In the genomic region with DNA sequence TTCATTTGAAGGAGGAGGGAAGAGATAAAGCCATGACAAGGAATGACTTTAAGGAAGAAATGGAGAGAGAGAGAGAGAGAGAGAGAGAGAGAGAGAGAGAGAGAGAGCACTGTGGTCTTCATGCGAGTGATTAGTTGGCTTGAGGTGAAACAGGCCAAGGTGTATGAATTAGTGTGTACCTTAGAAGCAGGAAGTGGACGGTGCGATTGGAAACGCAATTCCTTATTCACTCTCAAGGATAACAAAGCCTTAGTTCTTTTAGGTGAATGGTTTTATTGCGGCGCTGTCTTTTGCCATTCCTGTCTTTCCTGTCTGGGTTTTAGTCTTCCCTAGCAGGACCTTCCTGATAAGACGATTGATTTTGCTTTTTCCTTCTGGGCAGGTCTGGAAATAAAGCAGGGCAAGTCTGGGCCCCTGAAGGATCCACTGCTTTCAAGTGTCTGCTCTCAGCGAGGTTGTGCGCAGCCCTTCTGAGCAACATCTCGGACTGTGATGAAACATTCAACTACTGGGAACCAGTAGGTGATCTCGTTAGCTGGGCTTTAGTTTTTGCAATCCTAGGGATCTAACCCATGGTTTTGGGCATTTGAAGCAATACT, we compare ENCODE assay signal across 8 mouse cellular contexts. TPM values are rescaled to one million over a fixed set of nuclear protein-coding genes. Genes with fewer than 3 reads are reported as not detected.
DNase-seq lines count a peak whose midpoint lies in the region; ATAC-seq and TF ChIP-seq lines count a peak whose summit lies in the region.

No protein-coding gene starts in this region.

- H3K4me1 ChIP-seq in embryonic facial prominence, embryonic 13.5 days = peaks cover 19% of the 10 kb centered on the region
- peaks cover 8% of the 10 kb centered on the region for H3K4me1 ChIP-seq in intestine, embryonic 16.5 days (ENCODE audit: control insufficient read depth, insufficient read depth, low read length)
- H3K4me1 ChIP-seq in neural tube, embryonic 13.5 days (replicated peaks) = peaks cover 29% of the 10 kb centered on the region

- no peak for DNase-seq in left cerebral cortex, adult 2 months (ENCODE audit: extremely low spot score in 1 of 2, low spot score in 2 of 2)
- no peak for DNase-seq in left cerebral cortex, postnatal 36 days (ENCODE audit: low spot score in 2 of 2)
- no peak for DNase-seq in gastrocnemius, postnatal 25 days
- DNase-seq in layer of hippocampus, adult 9-10 months (ENCODE audit: low spot score) = no peak
- no peak for DNase-seq in thymus, postnatal 36 days

- intact Hi-C loops in left cerebral cortex, adult 2 months (cut with DNase I) = no loop called here
- intact Hi-C loops in left cerebral cortex, postnatal 36 days (cut with DNase I) = no loop called here

- no peak for TF ChIP-seq CTCF in left cerebral cortex, adult 2 months (IDR thresholded peaks at IDR 0.05)

- peak overlapping the region; percentile 76 for H3K4me2 ChIP-seq in embryonic facial prominence, embryonic 13.5 days
- peak overlapping the region; percentile 86 for H3K4me2 ChIP-seq in intestine, embryonic 16.5 days (ENCODE audit: low read depth, low read length)
- H3K4me2 ChIP-seq in neural tube, embryonic 13.5 days = peak overlapping the region; percentile 85

- peaks cover 34% of the 10 kb centered on the region for H3K36me3 ChIP-seq in embryonic facial prominence, embryonic 13.5 days
- H3K36me3 ChIP-seq in intestine, embryonic 16.5 days (ENCODE audit: control insufficient read depth, insufficient read depth, low read length) = peaks cover 4% of the 10 kb centered on the region; the same call in 1 of the 2 replicates
- peaks cover 40% of the 10 kb centered on the region for H3K36me3 ChIP-seq in neural tube, embryonic 13.5 days

- H3K9me3 ChIP-seq in embryonic facial prominence, embryonic 13.5 days = no peaks in the 10 kb centered on the region
- H3K9me3 ChIP-seq in intestine, embryonic 16.5 days (ENCODE audit: control insufficient read depth, low read length) = no peaks in the 10 kb centered on the region
- no peaks in the 10 kb centered on the region for H3K9me3 ChIP-seq in neural tube, embryonic 13.5 days

- WGBS in embryonic facial prominence, embryonic 13.5 days = 63% methylated on average over 11 of the region's 11 CpGs
- WGBS in intestine, embryonic 16.5 days = 42% methylated on average over 11 of the region's 11 CpGs
- WGBS in neural tube, embryonic 13.5 days = 60% methylated on average over 11 of the region's 11 CpGs

- H3K9ac ChIP-seq in embryonic facial prominence, embryonic 13.5 days = peak overlapping the region; percentile 94
- peak overlapping the region; percentile 91 for H3K9ac ChIP-seq in intestine, embryonic 16.5 days (ENCODE audit: low read depth, low read length)
- peak overlapping the region; percentile 91 for H3K9ac ChIP-seq in neural tube, embryonic 13.5 days

- no peaks in the 10 kb centered on the region for H3K27me3 ChIP-seq in embryonic facial prominence, embryonic 13.5 days
- H3K27me3 ChIP-seq in intestine, embryonic 16.5 days (replicated peaks; ENCODE audit: control insufficient read depth, insufficient read depth, low read length) = no peaks in the 10 kb centered on the region
- H3K27me3 ChIP-seq in neural tube, embryonic 13.5 days = no peaks in the 10 kb centered on the region

- no peak overlapping the region; the same call in 1 of the 2 replicates for H3K27ac ChIP-seq in left cerebral cortex, adult 2 months
- peak overlapping the region; percentile 95; the same call in 1 of the 2 replicates for H3K27ac ChIP-seq in embryonic facial prominence, embryonic 13.5 days
- peak overlapping the region; percentile 92 for H3K27ac ChIP-seq in intestine, embryonic 16.5 days (ENCODE audit: low read length)
- H3K27ac ChIP-seq in neural tube, embryonic 13.5 days (replicated peaks) = peak overlapping the region; percentile 94

- no peak for ATAC-seq in embryonic facial prominence, embryonic 13.5 days (ENCODE audit: insufficient number of reproducible peaks, insufficient read depth, low FRiP score, low TSS enrichment, low read depth)
- peak; percentile 71 for ATAC-seq in intestine, embryonic 16.5 days
- ATAC-seq in neural tube, embryonic 13.5 days (ENCODE audit: low read depth) = no peak

- H3K4me3 ChIP-seq in left cerebral cortex, adult 2 months = peak overlapping the region; percentile 68
- peak overlapping the region; percentile 93 for H3K4me3 ChIP-seq in embryonic facial prominence, embryonic 13.5 days
- H3K4me3 ChIP-seq in intestine, embryonic 16.5 days (ENCODE audit: low read length) = peak overlapping the region; percentile 98
- peak overlapping the region; percentile 65 for H3K4me3 ChIP-seq in neural tube, embryonic 13.5 days

RNA-seq across cellular contexts. Expression of a gene that starts 0.9 kb away (rescaled TPM):
- 10 to 100 TPM; 34.7 to 38.3 TPM for total RNA-seq in left cerebral cortex, adult 2 months (2021)
- total RNA-seq in left cerebral cortex, postnatal 36 days (2021) = 10 to 100 TPM; 35.2 to 37.2 TPM
- 35.6 and 39.8 TPM in 2 replicates for polyA plus RNA-seq in embryonic facial prominence, embryonic 13.5 days (2015; fragmentation: Nextera tagmentation; extraction: Ambion mirVana)
- 28.9 and 33.0 TPM in 2 replicates for polyA plus RNA-seq in intestine, embryonic 16.5 days (2015; fragmentation: Nextera tagmentation; extraction: Ambion mirVana)
- 56.7 and 61.4 TPM in 2 replicates for polyA plus RNA-seq in neural tube, embryonic 13.5 days (2015; fragmentation: Nextera tagmentation; extraction: Ambion mirVana)
- 10 to 100 TPM in 1 of 2 experiments, 1 to 10 TPM in 1; 9.0 to 10.7 TPM for total RNA-seq in gastrocnemius, postnatal 25 days (2021)

RNA-seq across cellular contexts. Expression of a gene that starts 1.4 kb away (rescaled TPM):
- 10 to 100 TPM; 25.4 to 26.7 TPM for total RNA-seq in left cerebral cortex, adult 2 months (2021)
- 10 to 100 TPM; 24.3 to 26.0 TPM for total RNA-seq in left cerebral cortex, postnatal 36 days (2021)
- 36.9 and 43.8 TPM in 2 replicates for polyA plus RNA-seq in embryonic facial prominence, embryonic 13.5 days (2015; fragmentation: Nextera tagmentation; extraction: Ambion mirVana)
- 39.1 and 42.9 TPM in 2 replicates for polyA plus RNA-seq in intestine, embryonic 16.5 days (2015; fragmentation: Nextera tagmentation; extraction: Ambion mirVana)
- polyA plus RNA-seq in neural tube, embryonic 13.5 days (2015; fragmentation: Nextera tagmentation; extraction: Ambion mirVana) = 49.2 and 54.9 TPM in 2 replicates
- total RNA-seq in gastrocnemius, postnatal 25 days (2021) = 10 to 100 TPM in 1 of 2 experiments, 1 to 10 TPM in 1; 9.0 to 10.5 TPM

RNA-seq across cellular contexts. Expression of a gene that starts 8.2 kb away (rescaled TPM):
- total RNA-seq in left cerebral cortex, adult 2 months (2021) = 1 to 10 TPM; 4.6 to 4.8 TPM
- total RNA-seq in left cerebral cortex, postnatal 36 days (2021) = 1 to 10 TPM; 4.4 to 6.0 TPM
- 11.1 and 12.4 TPM in 2 replicates for polyA plus RNA-seq in embryonic facial prominence, embryonic 13.5 days (2015; fragmentation: Nextera tagmentation; extraction: Ambion mirVana)
- 12.6 and 13.0 TPM in 2 replicates for polyA plus RNA-seq in intestine, embryonic 16.5 days (2015; fragmentation: Nextera tagmentation; extraction: Ambion mirVana)
- polyA plus RNA-seq in neural tube, embryonic 13.5 days (2015; fragmentation: Nextera tagmentation; extraction: Ambion mirVana) = 8.9 and 12.9 TPM in 2 replicates
- 1 to 10 TPM; 3.7 to 3.9 TPM for total RNA-seq in gastrocnemius, postnatal 25 days (2021)

RNA-seq across cellular contexts. Expression of a gene that starts 24.1 kb away (rescaled TPM):
- total RNA-seq in left cerebral cortex, adult 2 months (2021) = 1 to 10 TPM; 1.4 to 1.5 TPM
- total RNA-seq in left cerebral cortex, postnatal 36 days (2021) = 1 to 10 TPM; 1.2 to 2.4 TPM
- 4.8 and 5.7 TPM in 2 replicates for polyA plus RNA-seq in embryonic facial prominence, embryonic 13.5 days (2015; fragmentation: Nextera tagmentation; extraction: Ambion mirVana)
- polyA plus RNA-seq in intestine, embryonic 16.5 days (2015; fragmentation: Nextera tagmentation; extraction: Ambion mirVana) = 5.0 TPM in 2 replicates
- polyA plus RNA-seq in neural tube, embryonic 13.5 days (2015; fragmentation: Nextera tagmentation; extraction: Ambion mirVana) = 2.4 and 4.5 TPM in 2 replicates
- 100 to 1,000 TPM; 106 to 134 TPM for total RNA-seq in gastrocnemius, postnatal 25 days (2021)

RNA-seq across cellular contexts. Expression of a gene that starts 25.1 kb away (rescaled TPM):
- total RNA-seq in left cerebral cortex, adult 2 months (2021) = 100 to 1,000 TPM; 118 to 125 TPM
- 100 to 1,000 TPM; 151 to 182 TPM for total RNA-seq in left cerebral cortex, postnatal 36 days (2021)
- polyA plus RNA-seq in embryonic facial prominence, embryonic 13.5 days (2015; fragmentation: Nextera tagmentation; extraction: Ambion mirVana) = 17.1 and 21.3 TPM in 2 replicates
- polyA plus RNA-seq in intestine, embryonic 16.5 days (2015; fragmentation: Nextera tagmentation; extraction: Ambion mirVana) = 62.8 and 63.6 TPM in 2 replicates
- polyA plus RNA-seq in neural tube, embryonic 13.5 days (2015; fragmentation: Nextera tagmentation; extraction: Ambion mirVana) = 15.3 and 19.5 TPM in 2 replicates
- 1,000 to 10,000 TPM; 1,104 to 3,330 TPM for total RNA-seq in gastrocnemius, postnatal 25 days (2021)
